Mouse (Mus musculus): ENCODE measurements around the gene Cacna1d. TPM values are rescaled to one million over a fixed set of nuclear protein-coding genes. Genes with fewer than 3 reads are reported as not detected.

Cacna1d gene
- polyA plus RNA-seq, 2 experiments from 2014 or later = 2.2 to 2.7 TPM

GRCm38 (mm10) chr14:30015008-30015407 is 476.2 kb downstream of the Cacna1d start:
- ATAC-seq = no peak

- peak; percentile 73 for ATAC-seq
Observed at GRCm38 (mm10) chr14:30014487-30014886, 476.8 kb downstream of the Cacna1d start.

DNA sequence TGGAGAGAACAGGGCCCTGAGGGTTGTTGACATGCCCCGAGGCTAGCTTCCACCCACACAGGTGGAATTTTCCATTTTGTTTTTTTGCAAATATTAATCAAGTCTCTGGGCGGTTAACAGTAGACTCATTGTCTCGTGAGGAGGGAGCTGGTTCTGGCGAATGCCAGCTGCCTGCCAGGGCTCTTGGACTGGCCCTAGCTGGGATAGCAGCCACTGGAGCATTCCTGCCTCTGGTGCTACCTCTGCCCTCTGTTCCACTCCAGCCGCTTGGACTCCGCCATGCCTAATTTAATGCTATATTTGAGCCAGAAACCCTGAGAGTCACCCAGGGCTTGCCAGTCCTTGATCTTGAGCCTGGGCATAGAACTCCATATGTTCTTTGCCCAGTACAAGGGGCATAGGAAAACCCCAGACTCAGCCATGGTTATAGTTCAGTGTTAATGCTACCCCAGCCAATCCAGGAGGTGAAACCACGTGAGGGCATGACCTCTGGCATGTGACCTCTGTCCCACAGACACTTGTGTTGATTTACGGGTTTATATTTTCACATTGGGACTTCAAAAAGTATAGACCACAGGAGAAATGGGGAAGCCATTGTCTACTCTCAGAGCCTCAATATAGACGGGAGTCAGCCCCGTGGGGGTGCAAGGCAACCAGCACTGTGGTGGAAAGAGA is 479.2 kb downstream of the Cacna1d start:
- ATAC-seq = no peak

DNA sequence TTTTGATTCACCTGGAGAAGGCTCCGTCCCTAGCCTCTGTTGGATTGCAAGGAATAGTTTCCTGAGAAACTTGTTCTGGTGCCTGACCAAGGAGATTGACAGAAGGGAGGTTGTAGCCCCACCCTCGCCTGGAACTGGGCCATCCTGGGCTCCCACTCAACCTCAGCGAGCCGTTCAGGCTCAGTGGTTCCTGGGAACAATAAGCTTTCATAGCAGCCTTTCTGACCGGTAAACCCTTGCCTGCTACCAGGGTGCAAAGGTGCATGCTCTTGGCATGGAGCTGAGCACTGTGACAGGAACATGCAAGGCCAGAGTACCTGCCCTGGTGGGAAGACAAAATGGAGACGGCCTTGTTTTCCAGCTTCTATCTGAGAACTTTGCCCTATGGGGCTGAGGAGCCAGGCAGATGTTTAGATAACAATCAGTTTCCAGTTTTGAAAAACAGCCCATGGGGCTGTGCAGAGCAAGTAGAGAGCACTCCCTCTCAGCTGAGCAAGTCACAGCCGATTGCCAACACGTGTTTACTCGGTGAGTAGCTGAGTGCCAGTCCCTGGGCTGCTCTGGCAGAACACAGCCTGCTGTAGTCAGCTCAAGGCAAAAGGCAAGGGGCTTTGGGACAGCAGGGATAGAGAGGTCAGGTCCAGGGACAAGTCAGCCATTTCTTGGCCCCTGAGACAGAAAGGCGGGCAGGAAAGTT is 481.2 kb downstream of the Cacna1d start:
- ATAC-seq = no peak

GRCm38 (mm10) chr14:30008733-30009575 is 482.3 kb downstream of the Cacna1d start, which contains the start of the genes Il17rb and Chdh:
Il17rb (minus strand) TSS chr14:30008896.
Chdh (plus strand) TSS chr14:30009023.
- ATAC-seq = peak; percentile 66

- no peak for ATAC-seq
Observed at GRCm38 (mm10) chr14:29999475-29999811, 491.8 kb downstream of the Cacna1d start.

GRCm38 (mm10) chr14:29998747-29999474 is 492.3 kb downstream of the Cacna1d start:
- ATAC-seq = no peak

DNA sequence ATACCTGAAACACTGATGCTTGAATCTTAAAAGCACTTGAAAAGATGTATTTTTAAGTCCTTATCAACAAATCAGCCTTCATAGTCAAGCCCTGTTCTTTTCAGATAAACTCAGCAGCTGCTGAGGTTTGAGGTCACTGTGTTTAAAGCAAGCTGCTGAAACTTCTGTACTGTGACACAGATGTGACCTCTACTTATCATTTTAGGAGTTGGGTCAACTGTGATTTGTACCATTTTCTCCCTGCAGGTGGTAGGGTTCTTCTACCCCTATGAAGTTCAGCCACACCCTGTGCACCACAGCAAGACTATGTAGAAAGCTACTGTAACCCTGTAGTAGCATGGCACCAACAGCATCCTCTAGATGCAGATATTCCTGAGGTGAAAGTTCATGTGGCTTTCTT is 493.9 kb downstream of the Cacna1d start:
- peak; percentile 26 for ATAC-seq

- ATAC-seq = no peak
Observed at GRCm38 (mm10) chr14:29996000-29996751, 495.1 kb downstream of the Cacna1d start.

DNA sequence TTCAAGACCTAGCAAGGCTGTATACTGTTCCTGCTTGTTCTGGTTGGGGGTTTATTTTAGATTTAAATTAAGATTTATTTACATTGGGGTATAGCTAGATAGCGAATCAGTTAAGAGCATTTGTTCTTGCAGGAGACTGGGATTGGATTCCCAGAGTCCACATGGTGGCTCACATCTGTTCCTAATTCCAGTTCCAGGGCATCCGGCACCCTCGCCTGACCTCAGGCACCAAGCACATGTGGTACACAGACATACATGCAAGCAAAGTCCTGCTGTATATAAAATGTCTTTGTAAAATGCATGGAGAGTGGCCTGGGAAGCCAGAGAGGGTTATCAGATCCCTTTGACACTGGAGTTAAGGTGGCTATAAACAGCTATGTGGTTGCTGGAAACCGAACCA is 496.3 kb downstream of the Cacna1d start:
- ATAC-seq = no peak

Other genes with a start within 250 kb of the Cacna1d start
- 10 to 100 TPM; 28.1 to 63.9 TPM for gene Dcp1a, start 11.9 kb downstream of the Cacna1d start, polyA plus RNA-seq (2017; shearing (Covaris generic))
- gene Tkt, start 56.9 kb upstream of the Cacna1d start, polyA plus RNA-seq (2017; shearing (Covaris generic)) = 100 to 1,000 TPM; 231 to 349 TPM
- 10 to 100 TPM; 32.5 to 37.2 TPM for gene Prkcd, start 134.8 kb upstream of the Cacna1d start, polyA plus RNA-seq (2017; shearing (Covaris generic))
- 10 to 100 TPM; 12.8 to 20.0 TPM for gene Rft1, start 162.9 kb upstream of the Cacna1d start, polyA plus RNA-seq (2017; shearing (Covaris generic))
- 10 to 100 TPM; 10.8 to 12.6 TPM for gene Sfmbt1, start 223.4 kb upstream of the Cacna1d start, polyA plus RNA-seq (2017; shearing (Covaris generic))